Mouse (Mus musculus): Measurements from ENCODE around the gene Ppt1.

- TF ChIP-seq CTCF (IDR thresholded peaks at IDR 0.05; ENCODE audit: low read depth): no peak
- TF ChIP-seq EP300 (IDR thresholded peaks at IDR 0.05; ENCODE audit: low read depth): no peak
These were observed 37.5 kb downstream of the Ppt1 start for GRCm38 (mm10) chr4:122873512-122873911.
